Mouse (Mus musculus) olfactory bulb, adult 2 months (tissue): ENCODE measurements at regions not wholly inside any gene's neighbourhood (a gene's known extent, or its start where the extent isn't known, plus 50 kb on each side); places are given as distances from the start of the nearest gene placed in this dataset.

Experiments used
- CTCF ChIP-seq: fragments of 200-500 bp; IDR thresholded peaks from 2 replicates; pipeline ENCODE4 v1.5.1; 2012; ENCODE audit warnings: low read depth, mild to moderate bottlenecking, low read length, moderate library complexity; ENCODE audit not compliant: insufficient read depth
- POLR2A ChIP-seq: fragments of 200-500 bp; IDR thresholded peaks from 2 replicates; pipeline ENCODE4 v1.6.1; 2012; ENCODE audit warnings: mild to moderate bottlenecking, low read depth, low read length, moderate library complexity; ENCODE audit not compliant: insufficient read depth

GRCm38 (mm10) chr3:40441092-40442036 lies 89.7 kb upstream of the Intu start:
- no peak for TF ChIP-seq CTCF
- no peak for TF ChIP-seq POLR2A
